Mouse (Mus musculus) heart, embryonic 11.5 days (tissue): ENCODE measurements around the gene Ptprm. TPM values are rescaled to one million over a fixed set of nuclear protein-coding genes. Genes with fewer than 3 reads are reported as not detected.

Experiments
- ATAC-seq: fragments of 200-750 bp; cut with Nextera tagmentation; replicated peaks from 2 replicates; pipeline ENCODE4 v1.8.0; 2017; ENCODE audit warnings: moderate library complexity; ENCODE audit not compliant: insufficient number of reproducible peaks, low FRiP score, low TSS enrichment
- H3K27ac ChIP-seq: fragments of 300-500 bp; sonication (generic); 2 replicates; pipeline ENCODE4 v1.5.1; 2014; ENCODE audit warnings: mild to moderate bottlenecking, low read depth, low read length
- H3K27me3 ChIP-seq: fragments of 300-500 bp; sonication (generic); 2 replicates; pipeline ENCODE4 v1.6.1; 2014; ENCODE audit warnings: mild to moderate bottlenecking, low read length, mixed read lengths; ENCODE audit not compliant: control insufficient read depth, insufficient read depth
- H3K36me3 ChIP-seq: fragments of 300-500 bp; sonication (generic); 2 replicates; pipeline ENCODE4 v1.6.1; 2014; ENCODE audit warnings: mild to moderate bottlenecking, low read length, moderate library complexity, mixed read lengths; ENCODE audit not compliant: control insufficient read depth, insufficient read depth
- H3K4me1 ChIP-seq: fragments of 300-500 bp; sonication (generic); 2 replicates; pipeline ENCODE4 v1.6.1; 2014; ENCODE audit warnings: low read length; ENCODE audit not compliant: control insufficient read depth, insufficient read depth
- H3K4me2 ChIP-seq: fragments of 300-500 bp; sonication (generic); 2 replicates; pipeline ENCODE4 v1.6.1; 2014; ENCODE audit warnings: mild to moderate bottlenecking, moderate library complexity
- H3K4me3 ChIP-seq: fragments of 300-500 bp; sonication (generic); 2 replicates; pipeline ENCODE4 v1.5.1; 2014; ENCODE audit warnings: low read depth, low read length
- H3K9ac ChIP-seq: fragments of 300-500 bp; sonication (generic); 2 replicates; pipeline ENCODE4 v1.6.1; 2014; ENCODE audit warnings: mild to moderate bottlenecking, low read depth, low read length, moderate library complexity
- H3K9me3 ChIP-seq: fragments of 300-500 bp; sonication (generic); replicated peaks from 2 replicates; pipeline ENCODE4 v1.6.1; 2016; ENCODE audit warnings: low read length; ENCODE audit not compliant: control insufficient read depth
- WGBS: fragments of 180-500 bp; shearing (Covaris S2); extraction: QIAGEN DNeasy Blood & Tissue Kit; methylation state at CpG from one replicate; pipeline ENCODE4 v1.1.7; 2014; ENCODE audit not compliant: insufficient replicate concordance; 5-methylcytosine and 5-hydroxymethylcytosine counted together
- polyA plus RNA-seq: library from polyadenylated mRNA; unstranded; fragments of >200 nt; fragmentation: Nextera tagmentation; extraction: Ambion mirVana; gene quantifications from 2 replicates; pipeline ENCODE4 v1.2.1, GENCODE M21; 2014

Gene Ptprm
- polyA plus RNA-seq, 1 experiment from 2014 or later: 15.9 TPM

- Histone ChIP-seq H3K27ac (no peak overlapping the region), H3K4me2 (no peak overlapping the region), H3K4me1 (no peaks in the 10 kb centered on the region), H3K9ac (no peak overlapping the region), H3K36me3 (no peaks in the 10 kb centered on the region), H3K4me3 (no peak overlapping the region), H3K9me3 (no peaks in the 10 kb centered on the region), H3K27me3 (no peaks in the 10 kb centered on the region)
- 26% methylated on average over 3 of the region's 3 CpGs for WGBS
- ATAC-seq: no peak
These were observed 599.0 kb downstream of the Ptprm start for GRCm38 (mm10) chr17:66755191-66755654.

DNA sequence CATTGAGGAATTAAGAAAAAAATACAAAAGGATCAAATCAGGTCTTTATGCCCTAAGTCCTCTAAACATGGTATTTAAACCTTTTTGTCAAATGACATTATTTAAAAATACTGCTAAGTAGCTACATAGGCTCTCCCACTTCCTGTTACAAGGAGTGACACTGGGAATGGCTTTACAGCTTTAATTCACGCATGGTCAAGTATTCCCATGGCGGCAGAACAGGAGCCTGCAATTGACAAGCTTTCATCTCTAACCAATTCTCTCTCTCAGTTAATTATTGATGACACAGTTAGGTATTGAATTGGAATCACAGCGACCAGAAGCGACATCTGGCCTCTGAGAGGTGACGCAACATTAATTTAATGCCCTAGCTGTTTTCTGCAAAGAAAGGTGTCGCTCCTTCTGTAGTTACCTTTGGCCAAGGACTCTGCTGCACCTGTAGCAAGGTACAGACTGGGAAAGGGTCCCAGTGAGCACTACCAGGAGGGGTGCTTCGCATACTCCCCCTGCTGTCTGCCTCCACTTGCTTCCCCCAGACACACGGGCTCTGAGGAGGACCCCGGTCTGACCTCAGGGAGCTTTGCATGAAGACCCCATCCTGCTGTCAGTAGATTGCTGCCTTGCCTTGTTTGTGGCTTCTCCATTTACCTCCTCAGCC lies 599.9 kb downstream of the Ptprm start:
- Histone ChIP-seq H3K4me2 (no peak overlapping the region), H3K9ac (no peak overlapping the region), H3K4me1 (no peaks in the 10 kb centered on the region), H3K9me3 (no peaks in the 10 kb centered on the region), H3K36me3 (no peaks in the 10 kb centered on the region), H3K4me3 (no peak overlapping the region), H3K27me3 (no peaks in the 10 kb centered on the region), H3K27ac (no peak overlapping the region)
- no peak for ATAC-seq
- WGBS: 73% methylated on average over 9 of the region's 9 CpGs

GRCm38 (mm10) chr17:66751746-66752145 lies 602.5 kb downstream of the Ptprm start:
- no peaks in the 10 kb centered on the region for H3K4me1 ChIP-seq
- ATAC-seq: no peak
- H3K27me3 ChIP-seq: no peaks in the 10 kb centered on the region
- H3K9ac ChIP-seq: no peak overlapping the region
- no peaks in the 10 kb centered on the region for H3K36me3 ChIP-seq
- H3K4me2 ChIP-seq: no peak overlapping the region
- H3K4me3 ChIP-seq: no peak overlapping the region
- no peaks in the 10 kb centered on the region for H3K9me3 ChIP-seq
- WGBS: 91% methylated on average over 8 of the region's 8 CpGs
- H3K27ac ChIP-seq: no peak overlapping the region

DNA sequence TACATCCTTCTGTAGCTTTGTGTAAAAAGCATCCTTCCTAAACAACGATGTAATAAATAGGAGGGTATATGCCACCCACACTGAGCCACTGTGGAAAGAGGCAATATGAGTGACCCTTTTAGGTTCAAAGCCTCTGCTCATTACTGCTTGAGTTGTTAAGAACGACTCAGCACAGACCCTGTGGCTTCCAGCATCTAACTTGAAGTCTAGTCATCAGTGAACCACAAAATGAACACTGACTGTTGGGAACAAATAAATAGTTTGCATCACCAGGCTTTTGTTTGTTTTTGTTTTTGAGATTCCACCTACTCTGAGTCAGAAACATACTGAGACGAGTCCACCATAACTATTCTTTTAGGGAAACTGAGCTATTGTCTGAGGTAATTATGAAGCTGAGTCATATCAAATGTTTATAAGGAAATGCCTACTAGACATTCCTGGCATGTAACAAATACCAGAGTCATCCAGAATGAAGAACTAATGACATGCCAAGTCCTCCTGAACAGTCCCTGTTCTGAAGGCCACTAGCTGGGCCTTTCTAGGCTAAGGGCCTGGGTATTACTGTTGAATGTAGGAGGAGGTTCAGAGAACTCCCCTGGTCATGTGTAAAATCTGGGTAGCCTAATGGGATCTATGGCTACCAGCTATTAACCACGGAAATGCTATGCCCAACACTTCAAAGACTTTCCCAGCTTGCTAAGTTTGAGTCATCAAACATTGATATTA lies 603.6 kb downstream of the Ptprm start:
- ATAC-seq: no peak
- no peaks in the 10 kb centered on the region for H3K27me3 ChIP-seq
- H3K9ac ChIP-seq: no peak overlapping the region
- H3K36me3 ChIP-seq: no peaks in the 10 kb centered on the region
- no peaks in the 10 kb centered on the region for H3K9me3 ChIP-seq
- H3K4me3 ChIP-seq: no peak overlapping the region
- H3K27ac ChIP-seq: no peak overlapping the region
- no peak overlapping the region for H3K4me2 ChIP-seq
- no peaks in the 10 kb centered on the region for H3K4me1 ChIP-seq
- 74% methylated on average over 4 of the region's 4 CpGs for WGBS

DNA sequence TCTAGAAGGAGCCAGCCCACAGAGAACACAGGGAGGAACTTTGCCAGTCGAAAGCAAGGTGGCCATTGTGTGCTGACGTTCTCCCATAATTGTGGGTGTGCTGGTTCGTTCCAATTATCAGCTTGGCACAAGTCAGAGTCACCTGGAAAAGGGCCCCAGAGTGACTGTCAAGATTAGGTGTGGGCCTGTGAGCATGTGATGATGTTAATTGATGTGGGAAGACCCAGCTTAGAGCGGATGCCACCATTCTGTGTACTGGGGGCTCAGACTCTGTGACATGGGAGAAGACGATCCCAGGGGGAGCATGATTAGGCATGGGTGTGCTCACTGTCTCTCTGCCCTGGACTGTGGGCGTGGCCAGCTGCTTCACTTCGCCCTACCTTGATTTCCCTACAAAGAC lies 604.3 kb downstream of the Ptprm start:
- Histone ChIP-seq H3K9me3 (no peaks in the 10 kb centered on the region), H3K27ac (no peak overlapping the region), H3K4me1 (no peaks in the 10 kb centered on the region), H3K27me3 (no peaks in the 10 kb centered on the region), H3K4me3 (no peak overlapping the region), H3K4me2 (no peak overlapping the region), H3K36me3 (no peaks in the 10 kb centered on the region), H3K9ac (no peak overlapping the region)
- no peak for ATAC-seq
- WGBS: 72% methylated on average over 7 of the region's 7 CpGs

DNA sequence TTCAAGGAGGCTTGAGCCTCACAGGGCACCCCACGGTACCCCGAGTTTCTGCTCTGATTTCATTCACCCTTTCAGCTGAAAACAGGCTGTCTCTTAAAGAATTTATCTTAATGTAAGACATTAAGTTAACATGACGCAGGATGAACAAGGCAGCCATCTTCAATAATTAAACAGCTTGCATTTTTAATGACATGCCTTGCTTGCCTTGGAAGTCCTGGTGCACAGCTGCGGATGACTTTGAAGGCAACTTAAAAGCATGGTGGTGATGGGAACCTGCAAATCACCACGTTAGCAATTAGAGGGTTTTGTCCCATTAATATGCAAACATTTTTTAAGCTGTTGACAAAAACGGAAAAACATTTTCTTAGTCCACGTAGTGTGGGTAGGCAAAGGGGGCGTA lies 607.8 kb downstream of the Ptprm start:
- Histone ChIP-seq H3K9me3 (no peaks in the 10 kb centered on the region), H3K27ac (no peak overlapping the region), H3K4me2 (no peak overlapping the region), H3K36me3 (no peaks in the 10 kb centered on the region), H3K4me3 (no peak overlapping the region), H3K9ac (no peak overlapping the region), H3K27me3 (no peaks in the 10 kb centered on the region), H3K4me1 (no peaks in the 10 kb centered on the region)
- no peak for ATAC-seq
- 86% methylated on average over 8 of the region's 8 CpGs for WGBS

DNA sequence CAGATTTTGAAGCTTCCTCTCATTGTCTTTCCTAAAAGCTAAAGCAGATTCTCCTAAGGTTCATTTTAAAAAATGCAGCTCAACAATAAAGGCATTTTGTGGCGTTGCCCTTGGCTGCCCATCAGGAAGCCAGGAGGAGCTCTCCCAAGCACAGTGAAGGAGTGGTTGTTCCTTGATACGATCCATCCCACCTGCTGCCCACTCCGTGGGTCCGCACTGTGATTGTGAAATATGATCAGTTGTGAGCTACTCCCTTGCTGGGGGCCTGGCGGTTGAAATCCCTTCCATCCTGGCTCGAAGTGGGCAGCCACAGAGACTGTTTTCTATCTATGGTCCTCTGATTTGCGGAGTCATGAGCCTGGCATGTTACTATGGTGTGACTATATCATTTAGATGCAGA lies 610.9 kb downstream of the Ptprm start:
- Histone ChIP-seq H3K27me3 (no peaks in the 10 kb centered on the region), H3K9me3 (no peaks in the 10 kb centered on the region), H3K36me3 (no peaks in the 10 kb centered on the region), H3K9ac (no peak overlapping the region), H3K4me1 (no peaks in the 10 kb centered on the region), H3K27ac (no peak overlapping the region), H3K4me2 (no peak overlapping the region), H3K4me3 (no peak overlapping the region)
- ATAC-seq: no peak
- 69% methylated on average over 7 of the region's 7 CpGs for WGBS

- Histone ChIP-seq H3K27ac (no peak overlapping the region), H3K4me1 (0 out of 2 replicates have a peak, but pooled peaks cover 2% of the 10 kb centered on the region), H3K4me3 (no peak overlapping the region), H3K9me3 (no peaks in the 10 kb centered on the region), H3K9ac (no peak overlapping the region), H3K36me3 (no peaks in the 10 kb centered on the region), H3K27me3 (no peaks in the 10 kb centered on the region), H3K4me2 (no peak overlapping the region)
- WGBS: 45% methylated on average over 8 of the region's 8 CpGs
- ATAC-seq: 0 out of 2 replicates have a peak, but pooled peaks have one; percentile 52
These were observed 615.4 kb downstream of the Ptprm start for GRCm38 (mm10) chr17:66738779-66739345.
